Mouse (Mus musculus): ENCODE data around the gene Dennd6b. TPM values are rescaled to one million over a fixed set of nuclear protein-coding genes. Genes with fewer than 3 reads are reported as not detected.

The Dennd6b gene
- total RNA-seq, 2 experiments from 2014 or later = 39.9 to 52.2 TPM

DNA sequence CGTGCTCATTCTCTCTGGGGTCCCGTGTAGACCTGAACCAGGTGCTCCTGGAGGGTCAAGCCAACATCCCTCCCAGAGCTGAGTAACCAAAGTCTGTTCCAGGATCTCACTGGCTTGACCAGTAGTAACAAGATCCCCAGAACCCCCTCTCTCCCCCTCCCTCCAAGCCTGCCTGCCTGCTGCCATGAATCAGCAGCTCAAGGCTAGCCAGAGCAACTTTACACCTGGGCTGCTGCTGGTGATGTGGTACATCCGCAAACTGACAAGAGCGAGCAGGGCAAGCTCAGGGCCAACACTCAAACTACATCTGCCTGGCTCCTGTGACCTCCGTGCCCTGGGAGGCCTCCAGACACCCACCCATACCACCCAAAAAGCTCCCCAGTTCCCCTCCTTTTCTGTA lies 54.9 kb downstream of the Dennd6b start:
- intact Hi-C loops (cut with DNase I) = no loop called here

DNA sequence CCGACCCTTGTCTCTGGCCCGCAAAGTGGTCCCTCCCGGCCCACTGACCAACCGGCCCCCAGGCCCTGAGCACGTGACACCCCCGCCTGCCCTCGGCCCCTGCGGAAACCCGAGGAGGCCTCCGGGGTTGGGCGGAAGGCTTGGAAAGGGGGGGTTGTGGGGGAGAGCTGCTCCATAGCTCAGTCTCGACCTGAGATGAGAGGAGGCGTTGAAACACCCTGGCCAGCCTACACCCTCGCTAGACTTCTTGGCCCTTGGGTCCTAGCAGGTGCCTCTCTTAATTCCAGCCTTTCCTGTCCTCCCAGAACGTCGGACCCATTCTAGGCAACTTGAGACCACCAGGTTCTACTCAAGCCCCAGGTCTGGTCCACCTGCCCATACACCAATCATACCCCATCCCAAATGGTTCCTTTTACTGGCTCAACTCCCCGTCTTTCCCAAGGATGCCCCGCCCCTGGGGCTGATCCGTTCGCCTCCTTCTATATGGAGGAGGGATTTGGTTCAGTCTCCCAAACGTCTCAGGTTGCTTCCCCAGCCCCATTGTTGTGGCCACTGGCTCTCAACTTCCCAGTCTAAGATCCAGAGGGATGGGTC lies 55.5 kb downstream of the Dennd6b start, which contains the start of gene Mapk12:
Mapk12 (minus strand) TSS at position 45 of the 594 bp plus-strand sequence.
- no peak for DNase-seq (ENCODE audit: low spot score in 2 of 2)
- intact Hi-C loops (cut with DNase I) = no loop called here

More for the DNA sequence above, 54.9 kb downstream of the Dennd6b start:
- DNase-seq (ENCODE audit: low spot score in 2 of 2) = no peak

DNA sequence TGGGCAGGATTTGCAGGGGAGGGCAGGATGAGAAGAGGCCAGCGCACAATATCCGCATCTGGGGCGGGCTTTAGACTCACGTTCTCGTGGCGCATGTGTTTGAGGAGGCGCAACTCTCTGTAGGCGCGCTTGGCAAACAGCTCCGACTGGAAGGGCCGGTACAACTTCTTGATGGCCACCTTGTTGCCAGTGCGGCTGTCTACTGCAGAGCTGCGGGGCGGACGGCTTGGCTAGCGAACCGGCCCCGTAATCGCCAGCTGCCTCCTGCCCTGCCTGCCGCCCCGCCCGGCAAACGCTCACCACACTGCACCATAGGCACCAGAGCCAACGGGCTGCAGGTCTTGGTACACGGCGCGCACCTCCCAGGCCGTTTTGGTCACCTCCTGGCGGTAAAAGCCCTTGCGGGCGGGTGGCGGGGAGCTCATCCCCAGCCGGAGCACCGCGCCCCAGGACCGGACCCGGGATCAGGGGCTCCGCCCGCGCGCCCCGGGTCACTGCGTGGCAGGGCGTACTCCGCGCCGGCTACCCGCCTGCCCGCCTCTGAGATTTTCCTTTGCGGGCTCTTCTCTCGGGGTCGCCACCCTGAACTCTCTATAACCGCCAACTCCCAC lies 56.1 kb downstream of the Dennd6b start:
- DNase-seq (ENCODE audit: low spot score in 2 of 2) = peak; percentile 84 to 88
- intact Hi-C loops (cut with DNase I) = no loop called here

DNA sequence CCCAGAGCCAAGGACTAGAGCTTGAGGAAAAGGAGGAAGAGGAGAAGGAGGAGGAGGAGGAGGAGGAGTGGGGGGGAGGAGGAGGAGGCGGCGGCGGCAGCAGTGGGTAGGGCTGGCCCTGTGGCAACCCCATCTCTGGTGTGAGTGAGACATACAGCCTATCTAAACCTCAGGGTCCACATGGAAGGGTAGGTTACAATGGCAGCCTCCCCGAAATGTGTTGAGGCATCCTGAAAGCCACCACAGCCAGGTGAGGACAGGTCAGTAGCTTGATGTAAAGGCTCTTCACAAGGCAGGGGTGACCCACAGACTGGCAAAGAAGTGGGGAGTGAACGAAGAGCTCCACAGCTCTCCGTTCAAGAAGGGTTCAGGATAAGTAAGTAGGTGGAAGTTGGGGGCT lies 57.8 kb downstream of the Dennd6b start:
- intact Hi-C loops (cut with DNase I) = no loop called here
- DNase-seq (ENCODE audit: low spot score in 2 of 2) = no peak

DNA sequence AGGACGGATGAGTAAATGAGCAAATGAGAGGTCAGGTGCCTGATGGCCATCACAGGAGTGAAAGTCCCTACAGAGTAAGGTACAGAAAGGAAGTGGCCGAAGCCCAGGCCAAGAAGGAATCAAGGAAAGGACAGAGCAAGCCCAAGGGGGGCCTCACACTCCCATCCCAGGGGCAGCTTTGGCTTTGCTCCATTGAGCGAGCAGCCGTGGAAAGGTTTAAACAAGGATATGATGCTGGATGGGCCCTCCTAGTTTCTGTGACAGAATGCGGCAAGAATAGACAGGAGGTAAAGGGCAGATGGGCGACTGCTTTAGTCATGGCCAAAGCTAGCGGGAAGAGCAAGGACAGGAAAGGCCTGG lies 58.3 kb downstream of the Dennd6b start:
- DNase-seq (ENCODE audit: low spot score in 2 of 2) = no peak
- intact Hi-C loops (cut with DNase I) = no loop called here

DNA sequence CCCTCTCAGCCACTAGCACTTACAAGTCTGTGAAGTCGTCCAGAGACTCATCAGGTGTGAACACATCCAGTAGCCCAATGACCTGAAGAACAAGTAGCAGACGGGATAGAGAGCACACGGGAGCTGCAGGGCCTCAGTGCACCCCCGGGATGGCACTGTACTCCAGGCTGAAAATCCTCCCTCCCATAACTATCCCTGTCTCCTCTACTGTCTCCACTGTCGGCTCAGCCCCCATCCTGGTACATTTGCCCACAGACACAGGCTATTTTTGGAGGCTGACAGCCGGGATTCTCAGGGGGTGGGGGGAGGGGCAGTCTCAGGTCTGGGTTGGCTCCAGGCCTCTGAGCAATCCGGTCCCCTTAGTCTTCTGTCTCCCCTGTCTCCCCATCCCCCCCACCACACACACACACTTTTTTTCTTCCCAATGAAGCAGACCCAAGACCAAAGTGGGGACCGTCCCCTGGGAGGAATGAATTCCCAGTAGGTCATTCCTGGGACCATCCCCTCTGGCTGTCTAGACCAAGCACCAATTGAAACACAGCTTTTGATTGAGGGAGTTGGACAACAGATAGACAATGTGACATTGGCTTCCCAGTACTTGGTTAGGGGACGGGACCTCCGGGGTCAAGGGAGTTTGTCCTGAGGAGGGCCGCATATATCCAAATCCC lies 58.8 kb downstream of the Dennd6b start:
- no peak for DNase-seq (ENCODE audit: low spot score in 2 of 2)
- intact Hi-C loops (cut with DNase I) = no loop called here

DNA sequence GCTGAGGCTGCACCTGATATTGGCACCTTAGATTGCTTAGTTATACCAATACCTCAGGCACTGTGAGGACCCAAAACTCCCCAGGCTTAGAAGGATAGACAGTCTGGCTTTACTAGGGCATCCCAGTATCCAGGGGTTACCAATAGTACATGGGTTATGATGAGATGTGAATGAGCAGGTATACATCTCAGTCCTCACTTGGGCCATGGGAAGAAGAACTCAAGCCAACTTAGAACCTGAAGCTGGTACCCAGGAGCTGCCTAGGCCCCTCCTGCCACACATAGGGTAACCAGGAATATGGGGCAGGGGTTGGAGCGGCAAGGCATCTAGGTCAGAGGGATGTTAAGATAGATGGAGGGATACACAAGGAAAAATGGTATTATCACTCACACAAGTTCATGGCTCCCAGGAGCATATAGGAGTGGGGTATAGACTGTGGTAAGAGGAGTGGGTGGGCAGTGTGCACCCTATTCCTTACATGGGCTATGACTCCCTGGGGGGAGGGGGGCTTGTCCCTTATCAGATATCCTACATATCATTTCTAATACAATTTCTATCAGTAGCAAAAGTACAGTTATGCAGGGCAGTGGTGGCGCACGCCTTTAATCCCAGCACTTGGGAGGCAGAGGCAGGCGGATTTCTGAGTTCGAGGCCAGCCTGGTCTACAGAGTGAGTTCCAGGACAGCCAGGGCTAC lies 59.7 kb downstream of the Dennd6b start:
- intact Hi-C loops (cut with DNase I) = no loop called here
- DNase-seq (ENCODE audit: low spot score in 2 of 2) = no peak

Small RNAs within 50 kb of the gene (microRNA-seq; reads per million reads assigned to microRNA genes)
- gene Mir6958 (6.6 reads per million, percentile 23 among the genes with 10 or more reads in this experiment), gene Mir7118 (2.3 reads per million)

Other genes with a start within 250 kb of the Dennd6b start
- gene Ttll8, start 242.1 kb downstream of the Dennd6b start, total RNA-seq (2021) = 1 to 10 TPM; 1.1 to 2.1 TPM
- gene Mlc1, start 217.5 kb downstream of the Dennd6b start, total RNA-seq (2021) = 100 to 1,000 TPM in 1 of 2 experiments, 10 to 100 TPM in 1; 99.9 to 111 TPM
- gene Mov10l1, start 213.6 kb downstream of the Dennd6b start, total RNA-seq (2021) = not detected
- gene Panx2, start 136.8 kb downstream of the Dennd6b start, total RNA-seq (2021) = 100 to 1,000 TPM; 100 to 103 TPM
- 10 to 100 TPM; 16.8 to 19.5 TPM for gene Trabd, start 121.4 kb downstream of the Dennd6b start, total RNA-seq (2021)
- gene Selenoo, start 107.4 kb downstream of the Dennd6b start, total RNA-seq (2021) = 10 to 100 TPM; 22.6 to 23.1 TPM
- gene Tubgcp6, start 73.4 kb downstream of the Dennd6b start, total RNA-seq (2021) = 10 to 100 TPM; 29.6 to 30.6 TPM
- gene Hdac10, start 67.8 kb downstream of the Dennd6b start, total RNA-seq (2021) = 10 to 100 TPM; 12.8 to 16.8 TPM
- gene Mapk12, start 55.8 kb downstream of the Dennd6b start, total RNA-seq (2021) = 10 to 100 TPM in 1 of 2 experiments, 1 to 10 TPM in 1; 6.1 to 11.1 TPM
- gene Mapk11, start 46.9 kb downstream of the Dennd6b start, total RNA-seq (2021) = 10 to 100 TPM; 45.3 to 54.5 TPM
- 10 to 100 TPM; 42.2 to 54.0 TPM for gene Plxnb2, start 15.7 kb downstream of the Dennd6b start, total RNA-seq (2021)
- 100 to 1,000 TPM; 162 to 167 TPM for gene Ppp6r2, start 15.1 kb upstream of the Dennd6b start, total RNA-seq (2021)
- 100 to 1,000 TPM; 241 to 247 TPM for gene Sbf1, start 118.8 kb upstream of the Dennd6b start, total RNA-seq (2021)
- not detected for gene Adm2, start 126.2 kb upstream of the Dennd6b start, total RNA-seq (2021)
- not detected for gene Miox, start 137.9 kb upstream of the Dennd6b start, total RNA-seq (2021)
- gene Lmf2, start 159.2 kb upstream of the Dennd6b start, total RNA-seq (2021) = 10 to 100 TPM; 16.9 to 18.5 TPM
- gene Ncaph2, start 159.2 kb upstream of the Dennd6b start, total RNA-seq (2021) = 100 to 1,000 TPM in 1 of 2 experiments, 10 to 100 TPM in 1; 89.8 to 109 TPM
- gene Sco2, start 177.3 kb upstream of the Dennd6b start, total RNA-seq (2021) = 10 to 100 TPM; 24.0 to 32.2 TPM
- gene Tymp, start 180.5 kb upstream of the Dennd6b start, total RNA-seq (2021) = 1 to 10 TPM; 1.2 to 1.5 TPM
- 1 to 10 TPM in 1 of 2 experiments, under 1 TPM in 1; 0.66 to 1.9 TPM for gene Odf3b, start 182.8 kb upstream of the Dennd6b start, total RNA-seq (2021)
- under 1 TPM; 0.39 to 0.41 TPM for gene Klhdc7b, start 188.4 kb upstream of the Dennd6b start, total RNA-seq (2021)
- not detected for gene Syce3, start 214.0 kb upstream of the Dennd6b start, total RNA-seq (2021)
- gene Cpt1b, start 229.4 kb upstream of the Dennd6b start, total RNA-seq (2021) = 1 to 10 TPM in 1 of 2 experiments, not detected in 1; 3.6 TPM
- 1 to 10 TPM; 1.7 to 4.1 TPM for gene C730034F03Rik, start 233.1 kb upstream of the Dennd6b start, total RNA-seq (2021)
- gene Gm44502, start 233.2 kb upstream of the Dennd6b start, total RNA-seq (2021) = under 1 TPM in 1 of 2 experiments, not detected in 1; 0.72 TPM
- gene Chkb, start 233.4 kb upstream of the Dennd6b start, total RNA-seq (2021) = 10 to 100 TPM; 41.0 to 41.2 TPM